ENCODE assay signal across 8 mouse cellular contexts in the genomic region with DNA sequence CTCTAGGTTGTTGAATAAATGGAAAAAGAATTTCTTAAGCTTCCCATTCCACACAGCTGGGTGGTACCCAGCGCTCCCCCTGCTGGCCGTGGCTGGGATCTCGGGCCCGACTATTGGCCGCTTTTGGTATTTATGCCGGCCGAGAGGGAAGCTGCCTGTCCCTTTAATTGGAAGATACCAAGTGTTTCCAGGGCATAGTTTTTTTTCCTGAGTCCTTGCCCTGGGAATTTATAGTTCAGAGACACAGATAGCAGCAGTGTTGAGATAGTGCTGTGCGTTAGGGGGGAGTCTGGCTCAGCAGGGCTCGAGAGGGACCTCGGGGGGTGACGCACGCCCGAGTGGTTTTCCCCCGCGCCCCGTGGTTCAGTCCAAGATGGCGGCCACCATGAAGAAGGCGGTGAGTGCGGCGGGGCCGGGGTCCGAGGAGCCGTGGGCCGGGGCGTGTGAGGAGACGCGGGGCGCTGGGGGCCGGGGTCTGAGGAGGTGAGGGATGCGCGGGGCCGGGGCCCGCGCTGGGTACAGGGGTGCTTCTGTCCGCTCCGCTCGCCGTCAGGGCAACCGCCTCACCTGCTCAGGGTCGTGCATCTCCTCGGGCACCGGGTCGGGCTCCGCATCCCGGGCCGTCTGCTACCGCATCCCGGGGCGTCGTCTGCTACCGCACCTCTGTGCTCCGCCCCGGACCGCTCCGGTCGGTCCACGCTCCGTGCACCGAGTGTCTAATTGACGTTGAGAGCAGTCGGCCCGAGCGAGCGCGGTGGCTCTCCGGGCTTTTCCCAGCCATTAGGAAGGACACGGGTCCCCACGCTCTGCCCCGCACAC. TPM values are rescaled to one million over a fixed set of nuclear protein-coding genes. Genes with fewer than 3 reads are reported as not detected.
DNase-seq lines count a peak whose midpoint lies in the region; ATAC-seq and TF ChIP-seq lines count a peak whose summit lies in the region.

No protein-coding gene starts in this region.

- H3K36me3 ChIP-seq in G1E (replicated peaks), result peaks cover 38% of the 10 kb centered on the region
- peaks cover 5% of the 10 kb centered on the region; the same call in 1 of the 2 replicates for H3K36me3 ChIP-seq in forebrain, postnatal 0 days (ENCODE audit: insufficient read depth)
- peaks cover 8% of the 10 kb centered on the region for H3K36me3 ChIP-seq in lung, embryonic 16.5 days (ENCODE audit: control insufficient read depth, insufficient read depth, low read length)

- no peaks in the 10 kb centered on the region for H3K9me3 ChIP-seq in G1E (replicated peaks)
- no peaks in the 10 kb centered on the region for H3K9me3 ChIP-seq in forebrain, postnatal 0 days (ENCODE audit: low read length)
- H3K9me3 ChIP-seq in lung, embryonic 16.5 days (ENCODE audit: control insufficient read depth, low read length), result no peaks in the 10 kb centered on the region

- 3% methylated on average over 68 of the region's 69 CpGs for WGBS in forebrain, postnatal 0 days
- WGBS in lung, embryonic 16.5 days, result under 1% methylated on average over 62 of the region's 69 CpGs

- H3K4me1 ChIP-seq in G1E (ENCODE audit: insufficient read depth, low read depth, low read length), result peaks cover 40% of the 10 kb centered on the region
- peaks cover 12% of the 10 kb centered on the region for H3K4me1 ChIP-seq in forebrain, postnatal 0 days (ENCODE audit: insufficient read depth)
- H3K4me1 ChIP-seq in lung, embryonic 16.5 days (replicated peaks; ENCODE audit: control insufficient read depth, insufficient read depth, low read length), result peaks cover 17% of the 10 kb centered on the region

- H3K4me3 ChIP-seq in G1E (ENCODE audit: low read depth, low read length), result peak overlapping the region; percentile 97
- peak overlapping the region; percentile 95 for H3K4me3 ChIP-seq in forebrain, postnatal 0 days (ENCODE audit: low read depth, low read length)
- peak overlapping the region; percentile 94 for H3K4me3 ChIP-seq in lung, embryonic 16.5 days (ENCODE audit: low read length)

- TF ChIP-seq CTCF in G1E (IDR thresholded peaks at IDR 0.05; ENCODE audit: low read depth, low read length), result peak; percentile 81
- TF ChIP-seq CTCF in forebrain, postnatal 0 days (IDR thresholded peaks at IDR 0.05; ENCODE audit: low read depth), result peak; percentile 96

- H3K27me3 ChIP-seq in G1E (ENCODE audit: insufficient read depth, low read length), result no peaks in the 10 kb centered on the region
- no peaks in the 10 kb centered on the region for H3K27me3 ChIP-seq in forebrain, postnatal 0 days (ENCODE audit: insufficient read depth, low read length)
- H3K27me3 ChIP-seq in lung, embryonic 16.5 days (ENCODE audit: control insufficient read depth, insufficient read depth, low read depth, low read length), result no peaks in the 10 kb centered on the region

- H3K4me2 ChIP-seq in forebrain, postnatal 0 days (ENCODE audit: low read depth), result peak overlapping the region; percentile 60
- peak overlapping the region; percentile 69 for H3K4me2 ChIP-seq in lung, embryonic 16.5 days (ENCODE audit: low read depth, low read length)

- peak; percentile 85 for DNase-seq in G1E (ENCODE audit: low spot score)
- DNase-seq in cerebellum, adult 18-20 months, result peak; percentile 88 to 93
- DNase-seq in forebrain, postnatal 0 days, result peak; percentile 95
- peak; percentile 87 for DNase-seq in layer of hippocampus, adult 9-10 months (ENCODE audit: low spot score)
- peak; percentile 86 for DNase-seq in ovary, postnatal 10 days (ENCODE audit: low spot score)
- DNase-seq in thymus, postnatal 10 days (ENCODE audit: low spot score in 2 of 2), result peak; percentile 77 to 93

- peak; percentile 71 for ATAC-seq in G1E (ENCODE audit: extremely low read depth, insufficient number of reproducible peaks, low FRiP score, poor library complexity, severe bottlenecking)
- peak; percentile 74 for ATAC-seq in forebrain, postnatal 0 days
- peak; percentile 85 to 87 for ATAC-seq in hematopoietic stem cell, adult 5-6 weeks (replicated peaks in 1 of 2; ENCODE audit: insufficient read depth in 1 of 2, low FRiP score in 2 of 2, low TSS enrichment in 1 of 2, low read depth in 1 of 2, poor library complexity in 2 of 2, severe bottlenecking in 2 of 2)
- peak; percentile 74 for ATAC-seq in lung, embryonic 16.5 days (ENCODE audit: low read depth)

- H3K9ac ChIP-seq in forebrain, postnatal 0 days, result peak overlapping the region; percentile 93
- peak overlapping the region; percentile 94 for H3K9ac ChIP-seq in lung, embryonic 16.5 days (ENCODE audit: low read length)

- H3K27ac ChIP-seq in forebrain, postnatal 0 days (ENCODE audit: low read depth, low read length), result peak overlapping the region; percentile 81
- peak overlapping the region; percentile 73; the same call in 1 of the 2 replicates for H3K27ac ChIP-seq in lung, embryonic 16.5 days (ENCODE audit: low read length)

RNA-seq across cellular contexts. Expression of a gene that starts 14.3 kb away (rescaled TPM):
- total RNA-seq in G1E (2014; fragmentation: Nextera tagmentation) (0.19 TPM in 1 of 2 replicates, not detected in the other), G1E (2017) (not detected in 2 replicates)
- not detected in 2 replicates for polyA plus RNA-seq in G1E (2012)
- total RNA-seq in forebrain, postnatal 0 days (2014; rRNA removed), result not detected in 2 replicates
- 0.04 TPM in 1 of 2 replicates, not detected in the other for polyA plus RNA-seq in forebrain, postnatal 0 days (2015; fragmentation: Nextera tagmentation; extraction: Ambion mirVana)
- total RNA-seq in hematopoietic stem cell, adult 5-6 weeks (2017), result 0.44 TPM in 1 of 2 replicates, not detected in the other
- not detected in 2 replicates for polyA plus RNA-seq in lung, embryonic 16.5 days (2015; fragmentation: Nextera tagmentation; extraction: Ambion mirVana)

RNA-seq across cellular contexts. Expression of a gene that starts 15.1 kb away (rescaled TPM):
- 41.2 and 42.6 TPM in 2 replicates for total RNA-seq in G1E (2014; fragmentation: Nextera tagmentation)
- total RNA-seq in G1E (2017), result 79.9 and 87.9 TPM in 2 replicates
- polyA plus RNA-seq in G1E (2012), result 6.1 and 7.5 TPM in 2 replicates
- total RNA-seq in forebrain, postnatal 0 days (2014; rRNA removed), result 154 and 194 TPM in 2 replicates
- polyA plus RNA-seq in forebrain, postnatal 0 days (2015; fragmentation: Nextera tagmentation; extraction: Ambion mirVana), result 145 and 191 TPM in 2 replicates
- total RNA-seq in hematopoietic stem cell, adult 5-6 weeks (2017), result 52.9 and 58.7 TPM in 2 replicates
- 69.2 and 77.2 TPM in 2 replicates for polyA plus RNA-seq in lung, embryonic 16.5 days (2015; fragmentation: Nextera tagmentation; extraction: Ambion mirVana)

Comparison
In these comparisons a context has a peak if more than half of its experiments do, and no peak if none do; other contexts are left out.
1. Peak in every context shown above with its lines: DNase-seq, ATAC-seq, H3K4me3 ChIP-seq and H3K27ac ChIP-seq.